ENCODE assay signal across 14 mouse cellular contexts in genomic region chr2:20206647-20207046, GRCm38 (mm10).
"Had no signal": no experiment of that assay in that cellular context is flagged by ENCODE, and none has a peak within 500 bp of the region (broad histone marks: within the 10 kb centered on the region; RNA-seq: fewer than 3 reads in every experiment).

No protein-coding gene starts in this region.

- DNase-seq: kidney, adult 9 months; left cerebral cortex, postnatal 4 days; liver, embryonic 13.5 days; lung, adult 2 months; lung, postnatal 14 days; lung, postnatal 4 days; midbrain, embryonic 14.5 days; right cerebral cortex, postnatal 14 days; spleen, adult 18-20 months; thymus, adult 18-20 months; thymus, postnatal 36 days had no signal

- H3K4me3 ChIP-seq: limb, embryonic 12.5 days; limb, embryonic 15.5 days; liver, embryonic 13.5 days; stomach, embryonic 15.5 days had no signal

- H3K36me3 ChIP-seq: limb, embryonic 12.5 days; limb, embryonic 15.5 days; liver, embryonic 13.5 days; stomach, embryonic 15.5 days had no signal

- H3K27me3 ChIP-seq: limb, embryonic 12.5 days; limb, embryonic 15.5 days; liver, embryonic 13.5 days; stomach, embryonic 15.5 days had no signal

- H3K4me1 ChIP-seq: limb, embryonic 12.5 days; limb, embryonic 15.5 days; liver, embryonic 13.5 days; stomach, embryonic 15.5 days had no signal

- H3K27ac ChIP-seq: limb, embryonic 12.5 days; limb, embryonic 15.5 days; liver, embryonic 13.5 days; stomach, embryonic 15.5 days had no signal
